Mouse (Mus musculus): ENCODE data around the gene Sec31b.
A peak's percentile ranks its signal among the peaks of the same experiment; 100 is the strongest.

DNA sequence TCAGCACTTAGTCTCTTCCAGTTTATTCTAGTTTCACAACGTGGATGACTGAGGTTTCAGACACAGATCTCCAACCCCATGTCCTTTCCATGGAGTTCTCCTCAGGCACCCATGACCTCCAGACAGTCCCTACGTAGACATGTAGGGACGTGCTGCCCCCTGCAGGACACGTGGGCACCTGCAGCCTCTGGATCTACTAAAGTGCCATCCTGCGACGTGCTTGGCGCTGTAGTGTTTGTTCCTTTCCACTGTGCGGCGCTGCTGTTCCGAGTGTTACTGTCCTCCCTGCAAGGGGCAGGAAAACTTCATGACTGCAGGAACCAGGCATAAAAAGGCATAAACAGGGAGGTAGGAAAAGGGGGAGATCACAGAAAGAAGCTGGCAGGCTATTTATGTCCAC is 71.5 kb downstream of the Sec31b start:
- TF ChIP-seq CTCF (IDR thresholded peaks at IDR 0.05; ENCODE audit: low read depth): peak; percentile 99
- no peak for TF ChIP-seq EP300 (IDR thresholded peaks at IDR 0.05; ENCODE audit: low read depth)
